Mouse (Mus musculus) thymus, adult 2 months (tissue): Measurements from ENCODE around the gene Fam160a1.

Source experiments
- CTCF ChIP-seq: fragments of 200-500 bp; IDR thresholded peaks from 2 replicates; pipeline ENCODE4 v1.5.1; 2012; ENCODE audit warnings: mild to moderate bottlenecking, control low read depth, low read length, moderate library complexity, borderline replicate concordance; ENCODE audit not compliant: control insufficient read depth, poor library complexity, insufficient read depth; ENCODE audit errors: extremely low read depth
- POLR2A ChIP-seq: fragments of 200-500 bp; IDR thresholded peaks from 2 replicates; pipeline ENCODE4 v1.6.1; 2012; ENCODE audit warnings: mild to moderate bottlenecking, low read length, control low read depth, moderate library complexity; ENCODE audit not compliant: control insufficient read depth, poor library complexity, insufficient read depth; ENCODE audit errors: extremely low read depth

DNA sequence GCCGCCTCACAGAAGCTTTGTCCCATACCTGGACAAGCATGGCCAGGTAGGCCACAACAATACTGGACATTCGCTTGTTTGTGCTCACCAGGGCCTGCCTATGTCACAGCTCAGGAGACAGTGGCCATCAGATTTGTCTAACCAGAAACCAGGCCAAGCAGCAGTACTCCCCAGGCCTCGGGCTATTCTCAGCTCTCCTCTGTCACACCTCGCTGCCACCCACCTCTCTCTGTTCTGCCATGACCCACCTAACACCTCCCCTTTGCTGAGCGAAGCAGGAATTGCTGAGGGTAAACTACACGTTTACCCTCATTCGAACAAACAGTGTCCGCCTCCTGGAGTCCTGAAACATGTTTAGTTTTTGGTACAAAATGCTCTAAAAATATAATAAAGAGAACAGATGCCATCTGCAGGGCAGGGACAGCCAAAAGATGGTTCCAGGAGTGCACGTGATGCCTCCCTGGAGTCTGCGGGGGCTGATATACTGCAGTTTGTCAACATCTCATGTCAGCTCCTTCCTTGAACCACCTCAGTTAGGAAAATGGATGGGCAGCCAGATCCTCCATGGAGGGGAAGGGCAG lies 152.4 kb downstream of the Fam160a1 start:
- TF ChIP-seq POLR2A (no peak), CTCF (no peak)
